Mouse (Mus musculus) hindbrain, embryonic 13.5 days (tissue): ENCODE results near the gene Cyp2d22. TPM values are rescaled to one million over a fixed set of nuclear protein-coding genes. Genes with fewer than 3 reads are reported as not detected.

Source experiments
- ATAC-seq: fragments of 200-750 bp; cut with Nextera tagmentation; 2 replicates; pipeline ENCODE4 v1.8.0; 2017; ENCODE audit warnings: moderate TSS enrichment; ENCODE audit not compliant: low FRiP score
- H3K27ac ChIP-seq: fragments of 300-500 bp; sonication (generic); 2 replicates; pipeline ENCODE4 v1.5.1; 2015; ENCODE audit warnings: inconsistent platforms, mild to moderate bottlenecking, moderate library complexity
- H3K27me3 ChIP-seq: fragments of 300-500 bp; sonication (generic); 2 replicates; pipeline ENCODE4 v1.6.1; 2015; ENCODE audit warnings: mild to moderate bottlenecking, inconsistent platforms
- H3K36me3 ChIP-seq: fragments of 300-500 bp; sonication (generic); 2 replicates; pipeline ENCODE4 v1.6.1; 2015; ENCODE audit warnings: mild to moderate bottlenecking, inconsistent platforms
- H3K4me1 ChIP-seq: fragments of 300-500 bp; sonication (generic); replicated peaks from 2 replicates; pipeline ENCODE4 v1.6.1; 2015; ENCODE audit warnings: inconsistent platforms
- H3K4me2 ChIP-seq: fragments of 300-500 bp; sonication (generic); 2 replicates; pipeline ENCODE4 v1.6.1; 2015; ENCODE audit warnings: inconsistent platforms, mild to moderate bottlenecking, moderate library complexity
- H3K4me3 ChIP-seq: fragments of 300-500 bp; sonication (generic); 2 replicates; pipeline ENCODE4 v1.5.1; 2015; ENCODE audit warnings: mild to moderate bottlenecking, inconsistent platforms
- H3K9ac ChIP-seq: fragments of 300-500 bp; sonication (generic); 2 replicates; pipeline ENCODE4 v1.6.1; 2015; ENCODE audit warnings: mild to moderate bottlenecking, inconsistent platforms
- H3K9me3 ChIP-seq: fragments of 300-500 bp; sonication (generic); 2 replicates; pipeline ENCODE4 v1.6.1; 2016; ENCODE audit warnings: inconsistent platforms
- whole genome bisulfite sequencing: fragments of 180-500 bp; shearing (Covaris S2); methylation state at CpG from one replicate; pipeline ENCODE4 v1.1.7; 2015; 5-methylcytosine and 5-hydroxymethylcytosine counted together
- polyA plus RNA-seq: library from polyadenylated mRNA; unstranded; fragments of >200 nt; fragmentation: Nextera tagmentation; extraction: Ambion mirVana; gene quantifications from 2 replicates; pipeline ENCODE4 v1.2.1, GENCODE M21; 2015

Gene Cyp2d22
- polyA plus RNA-seq, 1 experiment from 2014 or later = 2.6 TPM

GRCm38 (mm10) chr15:82342543-82342935 is 37.5 kb downstream of the Cyp2d22 start:
- peaks cover 28% of the 10 kb centered on the region for H3K4me1 ChIP-seq
- H3K36me3 ChIP-seq = no peaks in the 10 kb centered on the region
- no peak for ATAC-seq
- H3K4me2 ChIP-seq = no peak overlapping the region
- peaks cover 24% of the 10 kb centered on the region for H3K27me3 ChIP-seq
- no peak overlapping the region for H3K27ac ChIP-seq
- H3K9ac ChIP-seq = no peak overlapping the region
- WGBS = 85% methylated on average over 5 of the region's 5 CpGs
- H3K4me3 ChIP-seq = no peak overlapping the region
- no peaks in the 10 kb centered on the region for H3K9me3 ChIP-seq

DNA sequence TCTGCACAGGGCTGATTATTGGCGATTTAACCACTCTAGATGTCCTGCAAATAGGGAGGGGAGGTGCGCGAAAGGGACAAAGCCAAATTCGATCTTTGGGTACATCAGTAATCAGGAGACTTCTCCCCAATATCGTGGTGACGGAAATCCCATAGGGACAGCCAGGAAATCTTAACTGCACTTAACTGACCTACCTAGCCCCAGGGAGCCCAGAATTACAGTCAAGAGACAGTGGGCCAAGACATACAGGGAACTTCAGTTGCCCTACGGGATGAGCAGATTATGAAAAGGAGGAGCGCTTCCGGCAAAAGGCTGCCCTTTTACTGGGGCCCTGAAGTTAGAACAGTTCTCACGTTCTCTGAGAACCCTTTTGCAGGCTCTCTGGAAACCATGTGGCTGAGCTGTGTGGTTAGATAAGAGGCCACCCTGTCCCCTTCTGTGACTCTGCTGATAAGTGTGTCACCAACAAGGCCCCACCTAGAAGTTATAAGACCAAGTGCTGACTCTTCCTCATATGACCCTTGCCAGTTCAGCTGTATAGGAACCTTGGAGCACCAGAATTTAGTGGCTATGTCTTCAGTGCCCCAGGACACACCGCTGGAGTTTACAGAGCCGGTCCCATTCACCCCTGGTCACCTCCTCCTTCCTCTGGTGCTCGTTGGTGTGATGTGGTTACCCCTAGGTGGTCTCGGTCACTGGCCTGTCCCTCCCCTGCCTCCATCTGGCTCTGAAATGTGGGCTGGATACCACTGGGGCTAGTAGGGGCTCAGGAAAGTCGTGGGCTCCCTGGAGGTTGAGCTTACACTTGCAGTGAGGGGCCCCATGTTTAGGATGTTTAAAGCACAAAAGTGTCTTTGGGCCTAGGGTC is 38.2 kb downstream of the Cyp2d22 start:
- Histone ChIP-seq H3K4me3 (peak overlapping the region; percentile 34; the same call in 1 of the 2 replicates), H3K36me3 (no peaks in the 10 kb centered on the region), H3K9ac (peak overlapping the region; percentile 66; the same call in 1 of the 2 replicates), H3K27me3 (peaks cover 24% of the 10 kb centered on the region), H3K4me2 (peak overlapping the region; percentile 53; the same call in 1 of the 2 replicates), H3K9me3 (no peaks in the 10 kb centered on the region), H3K4me1 (peaks cover 26% of the 10 kb centered on the region), H3K27ac (peak overlapping the region; percentile 31)
- ATAC-seq = no peak
- WGBS = 69% methylated on average over 15 of the region's 15 CpGs

DNA sequence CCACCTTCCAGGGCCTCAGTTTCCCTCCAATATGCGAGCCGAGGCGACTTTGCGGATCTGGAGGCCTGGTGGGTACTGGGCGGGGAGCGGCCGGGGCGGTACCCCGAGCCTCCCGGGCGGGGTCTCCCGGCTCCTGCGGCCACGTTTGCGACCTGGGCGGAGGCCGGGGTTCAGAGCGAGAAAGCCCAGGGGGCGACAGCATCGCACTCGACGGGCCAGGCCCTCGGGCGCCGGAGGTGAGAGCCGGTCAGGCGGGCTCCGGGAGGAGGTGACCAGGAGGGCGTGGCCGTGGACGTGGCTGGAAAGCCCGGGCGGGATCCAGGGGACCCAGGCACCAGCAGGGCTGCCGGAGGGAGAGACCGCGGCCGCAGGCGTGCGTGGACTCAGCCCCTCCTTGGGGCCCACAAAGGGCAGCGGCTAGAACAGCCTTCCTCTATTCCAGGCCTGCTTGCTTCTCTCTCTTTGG is 39.0 kb downstream of the Cyp2d22 start:
- WGBS = 3% methylated on average over 38 of the region's 40 CpGs
- no peak for ATAC-seq
- H3K9me3 ChIP-seq = no peaks in the 10 kb centered on the region

GRCm38 (mm10) chr15:82340414-82341035 is 39.5 kb downstream of the Cyp2d22 start:
- Histone ChIP-seq H3K4me2 (peak overlapping the region; percentile 53), H3K27ac (no peak overlapping the region), H3K4me1 (peaks cover 25% of the 10 kb centered on the region), H3K36me3 (peaks cover 4% of the 10 kb centered on the region; the same call in 1 of the 2 replicates), H3K9ac (peak overlapping the region; percentile 66; the same call in 1 of the 2 replicates), H3K9me3 (no peaks in the 10 kb centered on the region), H3K4me3 (peak overlapping the region; percentile 34), H3K27me3 (peaks cover 24% of the 10 kb centered on the region)
- no peak for ATAC-seq
- 48% methylated on average over 21 of the region's 21 CpGs for WGBS

More for the DNA sequence above, 39.0 kb downstream of the Cyp2d22 start:
- Histone ChIP-seq H3K9ac (peak overlapping the region; percentile 66), H3K4me1 (peaks cover 25% of the 10 kb centered on the region), H3K27ac (peak overlapping the region; percentile 31), H3K4me3 (peak overlapping the region; percentile 34), H3K27me3 (peaks cover 24% of the 10 kb centered on the region), H3K4me2 (peak overlapping the region; percentile 53), H3K36me3 (no peaks in the 10 kb centered on the region; the same call in 1 of the 2 replicates)

- Histone ChIP-seq H3K27ac (no peak overlapping the region), H3K27me3 (peaks cover 24% of the 10 kb centered on the region), H3K36me3 (peaks cover 11% of the 10 kb centered on the region), H3K4me2 (no peak overlapping the region), H3K4me3 (no peak overlapping the region), H3K9me3 (no peaks in the 10 kb centered on the region), H3K9ac (no peak overlapping the region), H3K4me1 (peaks cover 25% of the 10 kb centered on the region)
- 82% methylated on average over 8 of the region's 8 CpGs for WGBS
- no peak for ATAC-seq
Measured at GRCm38 (mm10) chr15:82339634-82340254, 40.3 kb downstream of the Cyp2d22 start.

DNA sequence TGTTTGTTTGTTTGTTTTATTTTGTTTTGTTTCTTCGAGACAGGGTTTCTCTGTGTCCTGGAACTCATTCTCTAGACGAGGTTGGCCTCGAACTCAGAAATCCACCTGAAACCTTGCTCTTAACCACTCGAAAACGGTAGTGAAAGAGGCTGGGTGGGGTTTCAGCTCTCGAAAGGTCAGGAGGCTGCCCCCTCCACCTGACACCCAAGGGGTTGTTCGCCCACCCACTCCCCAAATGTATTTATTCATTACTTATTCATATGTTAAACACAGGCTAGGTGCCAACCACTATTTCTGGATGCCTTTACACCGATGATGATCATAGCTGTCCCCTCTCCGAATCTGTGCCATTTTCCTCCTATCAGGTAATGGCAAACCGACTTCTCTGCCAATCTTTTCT is 40.9 kb downstream of the Cyp2d22 start:
- peaks cover 25% of the 10 kb centered on the region for H3K4me1 ChIP-seq
- 54% methylated on average over 10 of the region's 10 CpGs for WGBS
- H3K4me3 ChIP-seq = peak overlapping the region; percentile 56
- H3K27me3 ChIP-seq = peaks cover 24% of the 10 kb centered on the region
- peak overlapping the region; percentile 59; the same call in 1 of the 2 replicates for H3K27ac ChIP-seq
- peak overlapping the region; percentile 78 for H3K9ac ChIP-seq
- peak overlapping the region; percentile 65 for H3K4me2 ChIP-seq
- H3K9me3 ChIP-seq = no peaks in the 10 kb centered on the region
- peaks cover 17% of the 10 kb centered on the region for H3K36me3 ChIP-seq
- no peak for ATAC-seq

- H3K36me3 ChIP-seq = peaks cover 17% of the 10 kb centered on the region
- H3K4me1 ChIP-seq = peaks cover 25% of the 10 kb centered on the region
- under 1% methylated on average over 41 of the region's 41 CpGs for WGBS
- H3K27me3 ChIP-seq = peaks cover 24% of the 10 kb centered on the region
- H3K9ac ChIP-seq = peak within 1 kb of the TSS; percentile 78
- H3K9me3 ChIP-seq = no peaks in the 10 kb centered on the region
- peak; percentile 92 for ATAC-seq
- H3K27ac ChIP-seq = peak within 1 kb of the TSS; percentile 59
- H3K4me3 ChIP-seq = peak within 1 kb of the TSS; percentile 56
- peak within 1 kb of the TSS; percentile 65 for H3K4me2 ChIP-seq
Measured at GRCm38 (mm10) chr15:82338593-82339112, 41.4 kb downstream of the Cyp2d22 start, which contains the start of the genes Naga, Pheta2 and Smdt1. TSS of gene Naga (minus strand) at chr15:82338925. TSS of gene Pheta2 (plus strand) at chr15:82338942. TSS of gene Smdt1 (plus strand) at chr15:82338959.

DNA sequence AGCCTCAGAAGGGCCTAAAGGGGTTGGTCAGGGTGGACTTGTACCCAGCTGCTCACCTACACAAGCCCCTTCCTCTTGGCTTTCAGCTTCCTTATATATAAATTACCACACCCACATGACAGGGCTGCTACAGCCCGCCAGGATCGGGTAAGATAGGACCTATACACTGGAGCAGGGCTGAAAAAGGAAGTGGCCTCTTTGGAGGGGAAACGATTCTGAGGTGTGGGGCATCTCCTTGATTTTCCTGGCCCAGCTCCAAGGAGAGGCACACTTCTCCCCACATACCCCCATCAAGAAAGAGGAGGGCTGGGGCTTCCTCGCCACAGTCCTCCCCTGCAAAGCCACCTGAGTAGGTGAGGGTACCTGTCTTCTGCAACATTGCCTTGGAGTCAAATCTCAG is 42.2 kb downstream of the Cyp2d22 start:
- Histone ChIP-seq H3K9ac (peak overlapping the region; percentile 78), H3K9me3 (no peaks in the 10 kb centered on the region), H3K4me1 (peaks cover 25% of the 10 kb centered on the region), H3K27ac (no peak overlapping the region), H3K27me3 (peaks cover 24% of the 10 kb centered on the region), H3K36me3 (peaks cover 20% of the 10 kb centered on the region), H3K4me3 (peak overlapping the region; percentile 56), H3K4me2 (peak overlapping the region; percentile 65)
- no peak for ATAC-seq
- WGBS = 59% methylated on average over 4 of the region's 4 CpGs

DNA sequence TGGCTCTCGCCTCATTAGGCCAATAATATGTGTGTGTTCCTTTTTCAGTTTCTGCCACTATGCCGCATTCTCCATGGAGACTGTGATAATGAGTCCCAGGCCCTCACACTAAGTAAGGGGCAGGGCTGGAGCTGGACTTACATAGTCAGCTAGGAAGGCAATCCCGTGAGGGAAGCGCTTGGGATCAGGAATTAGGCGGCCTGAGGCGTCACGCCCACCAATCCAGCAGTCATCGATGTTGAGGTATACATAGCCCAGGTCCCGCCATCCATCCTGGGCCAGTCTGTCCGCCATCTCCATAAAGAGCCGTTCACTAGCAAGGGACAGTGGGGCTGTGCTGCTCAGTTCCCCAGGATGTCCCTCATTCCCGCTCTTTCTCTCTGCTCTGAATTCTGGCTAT is 43.4 kb downstream of the Cyp2d22 start:
- no peaks in the 10 kb centered on the region for H3K9me3 ChIP-seq
- no peak overlapping the region for H3K4me2 ChIP-seq
- H3K4me1 ChIP-seq = peaks cover 25% of the 10 kb centered on the region
- H3K4me3 ChIP-seq = no peak overlapping the region
- peaks cover 29% of the 10 kb centered on the region for H3K36me3 ChIP-seq
- peak overlapping the region; percentile 39; the same call in 1 of the 2 replicates for H3K9ac ChIP-seq
- peaks cover 20% of the 10 kb centered on the region for H3K27me3 ChIP-seq
- ATAC-seq = no peak
- WGBS = 69% methylated on average over 12 of the region's 12 CpGs
- no peak overlapping the region for H3K27ac ChIP-seq

DNA sequence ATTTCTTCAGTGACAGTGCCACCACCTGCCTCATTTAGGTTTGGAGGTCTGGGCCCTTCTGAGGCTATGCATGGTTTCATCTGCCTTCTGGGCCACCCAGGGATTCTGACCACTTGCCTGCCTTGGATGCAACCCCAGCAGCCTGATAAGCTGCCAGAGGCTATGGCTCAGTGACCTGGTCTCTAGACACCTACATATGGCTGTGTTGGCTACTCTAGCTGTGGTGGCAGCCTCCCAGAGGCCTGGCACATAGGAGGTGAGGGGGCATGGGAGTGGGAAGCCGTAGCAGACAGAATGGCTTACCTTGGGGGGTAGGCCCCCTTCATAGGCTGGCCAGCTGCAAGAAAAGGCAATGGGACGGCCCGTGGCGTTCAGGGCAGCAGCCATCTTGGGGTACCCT is 44.9 kb downstream of the Cyp2d22 start:
- H3K4me3 ChIP-seq = no peak overlapping the region
- WGBS = 93% methylated on average over 4 of the region's 4 CpGs
- no peak overlapping the region for H3K27ac ChIP-seq
- ATAC-seq = no peak
- H3K9ac ChIP-seq = no peak overlapping the region
- H3K27me3 ChIP-seq = peaks cover 8% of the 10 kb centered on the region
- no peaks in the 10 kb centered on the region for H3K9me3 ChIP-seq
- peaks cover 32% of the 10 kb centered on the region for H3K36me3 ChIP-seq
- no peak overlapping the region for H3K4me2 ChIP-seq
- H3K4me1 ChIP-seq = peaks cover 21% of the 10 kb centered on the region

- no peak overlapping the region for H3K27ac ChIP-seq
- no peak for ATAC-seq
- no peak overlapping the region for H3K4me3 ChIP-seq
- H3K4me1 ChIP-seq = peaks cover 4% of the 10 kb centered on the region
- H3K9ac ChIP-seq = no peak overlapping the region
- H3K36me3 ChIP-seq = peaks cover 15% of the 10 kb centered on the region
- 77% methylated on average over 2 of the region's 2 CpGs for WGBS
- H3K9me3 ChIP-seq = no peaks in the 10 kb centered on the region
- no peaks in the 10 kb centered on the region for H3K27me3 ChIP-seq
- no peak overlapping the region for H3K4me2 ChIP-seq
Measured at GRCm38 (mm10) chr15:82325382-82325781, 54.7 kb downstream of the Cyp2d22 start.
